Mouse (Mus musculus) limb, embryonic 14.5 days (tissue): ENCODE measurements at regions not wholly inside any gene's neighbourhood (a gene's known extent, or its start where the extent isn't known, plus 50 kb on each side); places are given as distances from the start of the nearest gene placed in this dataset.

Source experiments
- ATAC-seq: fragments of 200-750 bp; cut with Nextera tagmentation; 2 replicates; pipeline ENCODE4 v1.8.0; 2017; ENCODE audit warnings: low read depth, moderate number of reproducible peaks, moderate TSS enrichment; ENCODE audit not compliant: low FRiP score
- DNase-seq: peaks from one replicate; pipeline ENCODE4 v3.0.0-alpha.2; 2015; ENCODE audit warnings: low spot score
- H3K27ac ChIP-seq: fragments of 300-500 bp; sonication (generic); replicated peaks from 2 replicates; pipeline ENCODE4 v1.5.1; 2014; ENCODE audit warnings: low read depth, mild to moderate bottlenecking, low read length, moderate library complexity, mixed read lengths
- H3K27me3 ChIP-seq: fragments of 300-500 bp; sonication (generic); 2 replicates; pipeline ENCODE4 v1.6.1; 2014; ENCODE audit warnings: low read length, mixed read lengths; ENCODE audit not compliant: control insufficient read depth, insufficient read depth
- H3K36me3 ChIP-seq: fragments of 300-500 bp; sonication (generic); 2 replicates; pipeline ENCODE4 v1.6.1; 2014; ENCODE audit warnings: mild to moderate bottlenecking, low read length, moderate library complexity, mixed read lengths; ENCODE audit not compliant: control insufficient read depth, insufficient read depth
- H3K4me1 ChIP-seq: fragments of 300-500 bp; sonication (generic); 2 replicates; pipeline ENCODE4 v1.6.1; 2014; ENCODE audit warnings: antibody characterized with exemption, low read length, mixed read lengths; ENCODE audit not compliant: control insufficient read depth, insufficient read depth
- H3K4me2 ChIP-seq: fragments of 300-500 bp; sonication (generic); replicated peaks from 2 replicates; pipeline ENCODE4 v1.6.1; 2014; ENCODE audit warnings: low read depth, mild to moderate bottlenecking, low read length, moderate library complexity; ENCODE audit not compliant: severe bottlenecking
- H3K4me3 ChIP-seq: fragments of 300-500 bp; sonication (generic); replicated peaks from 2 replicates; pipeline ENCODE4 v1.5.1; 2014; ENCODE audit warnings: low read length
- H3K9ac ChIP-seq: fragments of 300-500 bp; sonication (generic); 2 replicates; pipeline ENCODE4 v1.6.1; 2014; ENCODE audit warnings: mild to moderate bottlenecking, low read depth, low read length, moderate library complexity; ENCODE audit not compliant: severe bottlenecking
- H3K9me3 ChIP-seq: fragments of 300-500 bp; sonication (generic); 2 replicates; pipeline ENCODE4 v1.6.1; 2016; ENCODE audit warnings: low read length; ENCODE audit not compliant: control insufficient read depth
- POLR2A ChIP-seq: fragments of 200-500 bp; IDR thresholded peaks from 2 replicates; pipeline ENCODE4 v1.8.0; 2012; ENCODE audit warnings: inconsistent platforms, mild to moderate bottlenecking, moderate library complexity, borderline replicate concordance; ENCODE audit not compliant: insufficient read depth, insufficient read length; ENCODE audit errors: extremely low read depth
- WGBS: fragments of 180-500 bp; shearing (Covaris S2); extraction: QIAGEN DNeasy Blood & Tissue Kit; methylation state at CpG from one replicate; pipeline ENCODE4 v1.1.7; 2014; 5-methylcytosine and 5-hydroxymethylcytosine counted together

GRCm38 (mm10) chr3:149550231-149550951 lies 560.0 kb upstream of the Adgrl2 start:
- no peak for ATAC-seq
- H3K36me3 ChIP-seq: no peaks in the 10 kb centered on the region

GRCm38 (mm10) chr3:149547045-149547444 lies 556.7 kb upstream of the Adgrl2 start:
- Histone ChIP-seq H3K27ac (no peak overlapping the region), H3K27me3 (no peaks in the 10 kb centered on the region), H3K4me3 (no peak overlapping the region), H3K4me2 (no peak overlapping the region), H3K9me3 (no peaks in the 10 kb centered on the region), H3K9ac (no peak overlapping the region), H3K4me1 (no peaks in the 10 kb centered on the region), H3K36me3 (no peaks in the 10 kb centered on the region)
- ATAC-seq (no peak), DNase-seq (no peak)
- TF ChIP-seq POLR2A: no peak
- 81% methylated on average over 6 of the region's 6 CpGs for WGBS

More at GRCm38 (mm10) chr3:149550231-149550951, 560.0 kb upstream of the Adgrl2 start:
- TF ChIP-seq POLR2A: no peak
- Histone ChIP-seq H3K9me3 (no peaks in the 10 kb centered on the region), H3K4me1 (no peaks in the 10 kb centered on the region), H3K27me3 (no peaks in the 10 kb centered on the region), H3K9ac (no peak overlapping the region), H3K27ac (no peak overlapping the region), H3K4me3 (no peak overlapping the region), H3K4me2 (no peak overlapping the region)
- DNase-seq: no peak
- WGBS: 87% methylated on average over 9 of the region's 9 CpGs

DNA sequence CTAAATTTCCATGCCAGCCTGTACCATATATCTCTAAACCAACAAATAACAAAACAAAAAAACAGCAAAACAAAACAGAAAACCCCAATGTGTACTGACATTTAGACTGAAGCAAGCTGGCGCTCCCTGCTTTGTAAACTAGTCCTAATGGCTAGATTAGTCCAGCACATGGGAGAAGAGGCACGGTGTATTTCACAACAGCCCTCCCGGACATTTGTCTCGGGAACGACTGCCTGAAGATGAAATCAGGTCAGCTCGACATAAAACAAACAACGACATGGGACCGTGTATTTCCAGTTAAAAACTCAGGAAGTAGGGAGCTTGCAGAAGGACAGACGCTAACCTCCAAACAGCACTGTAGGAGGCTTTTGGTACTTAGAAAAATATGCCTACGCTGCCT lies 555.9 kb upstream of the Adgrl2 start:
- 71% methylated on average over 10 of the region's 10 CpGs for WGBS
- ATAC-seq (no peak), DNase-seq (no peak)
- H3K4me1 ChIP-seq: no peaks in the 10 kb centered on the region
- H3K27me3 ChIP-seq: no peaks in the 10 kb centered on the region
- H3K4me3 ChIP-seq: no peak overlapping the region
- no peaks in the 10 kb centered on the region for H3K9me3 ChIP-seq
- H3K27ac ChIP-seq: no peak overlapping the region
- TF ChIP-seq POLR2A: no peak
- H3K36me3 ChIP-seq: no peaks in the 10 kb centered on the region
- H3K4me2 ChIP-seq: no peak overlapping the region
- H3K9ac ChIP-seq: no peak overlapping the region

GRCm38 (mm10) chr3:149534183-149534582 lies 543.8 kb upstream of the Adgrl2 start:
- H3K9ac ChIP-seq: no peak overlapping the region
- no peak for TF ChIP-seq POLR2A
- H3K4me2 ChIP-seq: no peak overlapping the region
- H3K27me3 ChIP-seq: no peaks in the 10 kb centered on the region
- H3K27ac ChIP-seq: no peak overlapping the region
- WGBS: 37% methylated on average over 4 of the region's 4 CpGs
- no peaks in the 10 kb centered on the region for H3K36me3 ChIP-seq
- no peaks in the 10 kb centered on the region for H3K4me1 ChIP-seq
- H3K9me3 ChIP-seq: no peaks in the 10 kb centered on the region
- no peak for ATAC-seq
- DNase-seq: no peak
- H3K4me3 ChIP-seq: no peak overlapping the region

DNA sequence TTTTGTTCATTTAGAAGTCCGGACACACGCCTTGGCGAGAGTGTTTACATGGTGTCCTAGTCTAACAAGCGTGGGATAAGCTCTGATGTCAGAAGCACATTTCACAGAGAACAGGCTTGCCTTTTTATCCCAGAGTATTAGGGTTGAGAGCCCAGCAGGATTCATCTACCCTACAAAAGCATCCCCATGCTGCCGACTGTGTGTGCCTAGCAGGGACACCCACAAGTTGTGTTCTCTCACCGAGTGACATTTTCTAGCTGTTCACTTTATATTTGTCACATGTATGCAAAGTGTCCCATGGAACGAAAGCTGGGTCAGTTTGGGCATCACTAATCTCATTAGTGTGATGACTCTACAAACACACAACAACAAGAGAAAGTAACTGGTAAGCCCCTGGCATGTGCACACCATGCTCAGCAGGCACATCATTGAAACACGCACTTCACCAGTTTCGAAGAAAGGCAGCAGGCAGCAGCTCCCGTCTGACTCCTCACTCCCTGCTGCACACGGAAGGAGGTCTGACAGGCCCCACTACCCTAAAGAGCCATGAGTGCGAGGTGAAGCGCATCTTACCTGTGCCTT lies 539.8 kb upstream of the Adgrl2 start:
- H3K4me2 ChIP-seq: no peak overlapping the region
- H3K27me3 ChIP-seq: no peaks in the 10 kb centered on the region
- H3K4me1 ChIP-seq: no peaks in the 10 kb centered on the region
- TF ChIP-seq POLR2A: no peak
- ATAC-seq: no peak
- H3K36me3 ChIP-seq: no peaks in the 10 kb centered on the region
- no peak overlapping the region for H3K9ac ChIP-seq
- no peak overlapping the region for H3K27ac ChIP-seq
- 87% methylated on average over 13 of the region's 13 CpGs for WGBS
- no peaks in the 10 kb centered on the region for H3K9me3 ChIP-seq
- no peak overlapping the region for H3K4me3 ChIP-seq
- no peak for DNase-seq
